Mouse (Mus musculus) ZHBTc4 (cell line): ENCODE data around the gene Mknk1.
A peak's percentile ranks its signal among the peaks of the same experiment; 100 is the strongest.

Experiments
- DNase-seq: peaks from one replicate; pipeline ENCODE4 v3.0.0-alpha.2; 2011; ENCODE audit warnings: low read depth, low spot score

Mknk1 gene

DNA sequence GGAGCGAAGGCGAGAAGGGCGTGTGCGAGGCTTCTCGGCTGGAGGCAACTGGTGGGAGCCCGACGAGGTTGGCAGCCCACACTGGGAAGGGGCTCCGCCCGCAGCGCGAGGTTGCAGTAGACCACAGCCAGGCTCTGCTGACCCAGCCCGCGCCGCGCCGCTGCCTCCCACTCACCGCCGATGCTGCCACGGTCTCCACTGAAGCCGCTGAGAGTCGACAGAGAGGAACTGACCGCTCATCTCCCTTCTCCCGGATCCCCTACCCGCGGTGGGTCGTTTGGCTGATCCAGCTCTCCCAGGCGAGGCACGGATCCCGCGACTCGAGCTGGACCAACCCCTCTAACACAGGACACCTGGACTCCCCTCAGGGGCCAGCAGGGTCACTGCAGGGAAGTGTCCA, 51.6 kb downstream of the Mknk1 start, which contains the start of gene 6430628N08Rik:
Gene 6430628N08Rik, plus strand, starts transcription at position 113 of the 400 bp plus-strand sequence.
- no peak for DNase-seq

DNA sequence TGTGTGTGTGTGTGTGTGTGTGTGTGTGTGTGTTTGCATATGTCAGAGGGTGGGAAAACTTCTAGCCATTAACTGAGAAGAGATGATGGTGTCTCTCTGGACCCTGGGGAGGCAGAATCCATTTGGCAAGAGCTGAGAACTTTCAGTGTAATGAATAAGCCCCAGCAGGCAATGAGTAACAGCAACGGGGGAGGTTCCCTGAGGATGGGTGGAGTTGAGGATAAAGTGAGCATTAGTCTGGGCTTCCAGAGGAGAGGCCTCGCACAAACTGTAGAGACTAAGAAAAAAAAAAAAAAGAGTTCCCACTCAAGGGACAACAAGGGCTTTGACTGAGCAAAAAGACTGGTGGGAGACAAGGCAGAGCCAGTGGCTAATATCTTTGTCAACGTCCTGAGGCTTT, 55.3 kb downstream of the Mknk1 start:
- peak; percentile 66 for DNase-seq

DNA sequence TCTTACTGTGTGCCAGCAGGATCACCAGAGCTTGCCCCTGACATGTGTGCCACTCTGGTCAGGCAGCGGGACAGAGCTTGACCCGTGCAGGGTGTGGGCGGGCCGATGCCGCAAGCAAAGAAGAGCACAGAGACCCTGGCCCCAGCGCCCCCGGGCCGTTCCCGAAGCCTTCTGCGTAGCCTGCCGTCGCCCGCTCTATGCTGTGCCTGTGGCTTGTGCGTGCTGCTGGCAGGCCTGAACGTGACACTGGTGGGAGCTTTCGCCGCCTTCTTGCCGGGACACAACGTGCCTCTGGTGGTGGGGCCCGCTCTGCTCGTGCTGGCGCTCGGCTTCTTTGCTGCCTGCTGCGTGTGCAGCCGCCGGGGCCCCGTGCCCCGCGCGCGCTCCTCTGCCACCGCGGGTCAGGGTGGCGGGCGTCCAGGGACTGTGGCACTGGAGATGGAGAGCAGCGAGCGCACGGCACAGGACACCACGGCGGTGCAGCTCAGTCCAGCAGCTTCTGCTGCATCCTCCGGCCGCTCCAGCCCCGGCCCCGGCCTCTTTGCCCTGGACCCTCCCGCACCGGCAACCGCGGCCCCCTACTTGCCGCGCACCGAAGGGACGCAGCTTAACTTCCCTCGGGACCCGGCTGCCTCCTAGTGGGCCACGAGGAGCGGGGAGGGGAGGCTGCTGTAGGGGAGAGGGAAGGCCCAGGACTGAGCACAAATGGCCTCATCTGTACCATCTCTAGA, 59.1 kb downstream of the Mknk1 start:
- peak; percentile 83 for DNase-seq

DNA sequence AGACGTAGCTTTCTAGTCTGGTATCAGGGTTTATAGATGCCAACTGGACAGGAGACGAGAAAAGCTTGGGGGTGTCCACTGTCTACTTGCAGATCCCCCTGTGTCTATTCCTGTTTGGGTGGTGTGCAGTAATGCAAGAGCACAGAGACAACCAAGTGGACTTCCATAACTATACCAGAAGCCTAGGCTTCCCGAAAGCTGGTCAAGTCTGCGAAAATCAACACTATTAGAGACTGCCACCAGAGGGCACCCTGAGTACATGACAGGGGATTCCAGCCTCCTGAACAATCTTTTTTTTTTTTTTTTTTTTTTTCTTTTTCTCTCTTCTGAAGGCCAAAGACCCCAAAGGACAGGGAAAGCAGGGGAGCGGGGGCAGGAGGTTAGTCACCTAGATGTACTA, 63.8 kb downstream of the Mknk1 start:
- peak; percentile 71 for DNase-seq

DNA sequence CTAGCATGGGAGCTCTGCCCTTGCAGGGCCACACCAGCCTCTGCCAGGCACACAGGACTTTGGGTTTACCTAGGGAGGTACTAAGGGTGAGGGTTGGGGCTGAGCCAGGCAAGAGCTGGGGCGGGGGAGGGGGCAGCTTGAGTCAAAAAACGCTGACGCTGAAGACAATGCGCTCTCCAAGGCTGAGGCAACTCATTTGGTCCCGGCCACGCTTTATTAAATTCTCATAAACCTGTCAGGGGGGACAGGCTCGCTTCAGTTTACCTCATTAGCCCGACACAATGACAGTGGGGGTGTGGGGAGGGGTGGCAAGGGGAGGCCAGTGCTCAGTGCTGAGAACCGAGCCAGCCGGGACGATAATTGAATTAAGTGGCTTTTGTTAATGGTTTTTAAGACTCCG, 65.4 kb downstream of the Mknk1 start:
- no peak for DNase-seq

DNA sequence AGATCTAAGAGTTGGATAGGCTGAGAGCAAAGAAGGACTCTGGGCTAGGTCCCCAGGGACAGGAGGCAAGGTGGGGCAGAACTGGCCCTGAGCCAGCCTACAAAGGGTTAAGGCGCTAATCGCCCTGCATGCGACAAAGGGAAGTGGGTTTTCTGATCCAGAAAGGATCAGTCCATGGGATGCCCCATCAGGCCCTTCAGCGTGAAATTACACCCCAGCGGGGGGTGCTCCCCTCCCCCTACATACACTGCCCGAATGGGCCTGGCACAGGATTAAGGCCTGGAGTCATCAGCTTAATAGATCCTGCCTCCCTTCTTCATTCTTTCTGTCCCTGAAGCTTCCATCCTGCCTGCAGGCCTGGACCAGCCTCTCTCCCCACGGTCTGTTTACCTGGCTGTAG, 66.7 kb downstream of the Mknk1 start:
- DNase-seq: no peak

DNA sequence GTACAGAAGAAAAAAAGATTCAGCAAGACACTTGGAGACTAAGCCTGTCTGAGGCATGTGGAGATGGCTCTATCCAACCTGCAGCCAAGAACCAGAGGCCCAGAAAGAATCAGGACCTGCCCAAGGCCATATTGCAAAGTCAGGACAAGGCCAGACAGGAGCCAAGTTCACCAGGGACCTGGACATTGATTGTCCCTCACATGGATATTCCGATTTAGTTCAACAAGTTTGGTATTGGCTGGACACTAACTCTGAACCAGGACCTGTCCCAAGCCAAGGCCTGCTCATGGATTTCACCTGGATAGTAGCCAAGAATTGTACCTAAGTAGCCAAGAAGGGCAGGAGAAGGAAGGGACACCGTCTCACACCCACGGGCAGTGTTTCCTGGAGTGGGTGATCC, 67.8 kb downstream of the Mknk1 start:
- no peak for DNase-seq

DNA sequence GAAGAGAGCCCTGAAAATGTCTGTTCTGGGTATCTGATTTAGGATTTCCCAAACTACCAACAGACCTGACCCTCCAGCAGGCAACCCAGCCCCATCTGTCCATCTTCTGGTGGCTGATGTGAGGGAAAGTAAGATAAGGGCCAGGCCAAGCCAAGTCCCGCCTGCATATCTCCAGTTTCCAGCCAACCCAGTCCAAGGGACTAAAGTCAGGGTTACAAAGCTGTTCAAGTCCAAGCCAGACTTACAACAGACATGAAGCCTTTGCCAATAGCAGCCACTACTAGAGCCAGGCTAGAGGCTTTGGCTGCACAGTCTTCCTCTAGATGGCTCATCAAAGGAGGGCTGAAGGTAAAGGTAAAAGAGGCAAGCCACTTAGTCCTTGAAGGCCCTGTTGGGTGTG, 69.0 kb downstream of the Mknk1 start:
- DNase-seq: no peak

DNA sequence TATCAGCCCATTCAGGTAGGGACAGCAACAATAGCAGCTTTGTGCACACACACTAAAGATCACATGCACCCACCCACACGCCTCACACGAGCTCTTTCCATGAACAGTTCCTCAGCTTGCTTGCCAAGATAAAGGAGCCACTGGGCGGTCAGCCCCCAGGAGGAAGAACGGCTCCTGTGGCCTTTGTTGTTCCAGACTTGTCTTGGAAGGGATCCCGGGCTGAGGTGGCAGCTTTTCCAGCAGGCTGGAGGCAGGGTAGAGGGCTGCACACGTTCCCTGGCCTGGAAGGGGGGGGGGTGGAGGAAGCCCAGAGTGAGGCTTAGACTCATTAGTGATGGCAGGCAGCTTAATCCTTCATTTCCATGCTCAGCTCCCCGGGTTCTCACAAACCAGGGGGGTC, 69.6 kb downstream of the Mknk1 start:
- no peak for DNase-seq

DNA sequence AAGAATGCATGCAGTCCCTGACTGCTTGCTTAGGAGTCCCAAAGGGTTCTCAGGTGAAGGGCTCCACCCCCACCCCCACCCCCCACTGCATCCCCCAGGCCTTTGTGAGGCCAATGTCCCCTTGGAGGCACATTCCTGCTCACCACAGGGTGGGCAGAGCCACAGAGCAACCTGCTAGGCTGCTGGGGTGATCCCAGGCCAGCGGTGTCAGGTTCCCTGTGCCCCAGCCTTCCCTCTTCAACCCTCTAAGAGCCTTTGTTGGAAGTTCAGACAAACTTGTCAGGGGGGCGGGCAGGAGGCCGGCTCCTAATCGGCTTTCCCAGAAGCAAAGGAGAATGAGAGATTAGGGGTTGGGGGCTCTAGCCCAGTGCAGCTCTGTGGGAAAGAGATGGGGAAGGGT, 72.6 kb downstream of the Mknk1 start:
- no peak for DNase-seq

DNA sequence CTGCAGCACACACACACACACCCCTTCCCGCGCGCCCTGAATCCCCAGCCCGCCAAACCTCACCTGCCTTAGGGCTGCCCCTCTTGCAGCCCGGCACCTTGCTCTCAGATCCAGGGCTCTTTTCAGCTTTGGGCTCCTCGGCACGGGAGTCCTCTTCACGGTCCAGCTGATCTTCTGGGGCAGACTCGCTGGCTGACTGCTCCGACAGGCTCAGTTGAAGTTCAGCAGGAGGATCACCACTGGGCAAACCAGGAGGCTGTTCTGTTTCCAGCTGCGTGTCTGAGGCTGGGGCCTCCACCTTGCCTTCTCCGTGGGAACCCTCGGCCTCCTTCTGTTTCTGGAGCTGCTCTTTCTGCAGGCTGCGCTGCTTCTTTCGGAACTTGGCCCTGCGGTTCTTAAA, 80.9 kb downstream of the Mknk1 start:
- DNase-seq: no peak

DNA sequence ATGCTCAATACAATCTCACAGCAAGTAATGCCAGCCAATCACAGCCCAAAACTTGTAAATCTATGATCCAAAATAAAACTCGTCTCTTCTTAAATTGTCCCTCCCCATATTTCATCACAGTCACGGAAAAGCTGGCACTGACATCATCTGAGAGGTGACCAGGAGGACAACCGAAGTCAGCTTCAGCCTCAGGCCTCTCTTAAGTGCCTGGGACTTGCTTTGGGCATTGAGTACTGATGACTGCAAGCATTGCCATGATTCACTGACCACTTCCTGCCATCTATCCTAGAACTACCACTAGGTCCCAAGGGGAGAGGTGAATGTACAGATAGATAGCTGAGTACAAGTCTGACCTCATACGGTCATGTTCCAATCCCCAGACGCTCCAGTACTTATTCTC, 83.7 kb downstream of the Mknk1 start:
- DNase-seq: no peak

DNA sequence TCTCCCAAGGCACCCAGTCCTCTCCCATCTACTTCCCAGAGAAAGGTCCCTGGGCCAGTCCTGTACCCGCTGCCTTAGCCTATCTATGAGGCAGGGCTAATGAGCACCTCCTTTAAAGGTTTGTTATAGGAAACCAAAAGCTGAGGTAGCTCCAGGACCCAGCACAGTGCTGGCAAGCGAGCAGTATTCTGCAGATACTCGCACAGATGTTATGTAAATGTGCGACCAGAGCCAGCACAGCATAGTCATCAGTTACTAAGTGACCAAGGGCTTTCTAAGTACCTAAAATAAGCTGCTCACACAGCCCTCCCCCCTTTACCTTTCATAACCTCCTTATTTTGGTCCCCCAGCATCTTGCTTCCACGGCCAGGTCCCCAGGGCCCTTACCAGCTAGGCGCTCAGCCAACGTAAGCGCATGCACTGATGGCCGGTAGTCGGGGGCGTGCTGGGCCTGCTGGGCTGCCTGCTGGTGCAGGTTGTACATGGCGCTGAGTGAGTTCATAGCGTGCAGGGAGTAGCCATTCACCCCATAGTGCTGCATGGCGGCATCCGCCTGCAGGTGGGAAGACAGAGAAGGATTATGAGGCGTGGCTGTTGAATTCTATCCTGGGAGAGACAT, 84.4 kb downstream of the Mknk1 start:
- no peak for DNase-seq

DNA sequence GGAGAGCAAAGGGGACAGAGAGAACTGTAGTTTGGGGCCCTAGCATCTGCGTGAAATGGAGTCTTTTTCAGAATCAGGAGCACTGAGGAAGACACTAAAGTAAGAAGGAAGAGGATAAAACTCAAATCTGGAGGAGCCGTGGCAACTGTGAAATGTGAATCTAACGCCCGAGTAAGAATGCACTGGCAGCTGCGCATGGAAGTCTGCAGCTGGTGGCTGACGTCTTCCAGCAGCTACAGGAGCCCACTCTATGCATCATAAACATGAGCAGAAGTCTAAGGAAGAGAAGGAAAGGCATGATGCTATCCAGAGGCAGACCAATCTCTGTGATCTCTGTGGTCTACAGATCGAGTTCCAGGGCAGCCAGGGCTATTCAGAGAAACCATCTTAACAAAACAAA, 88.6 kb downstream of the Mknk1 start:
- DNase-seq: no peak
